Mouse (Mus musculus): ENCODE data around the gene Eea1.

Eea1 gene

DNA sequence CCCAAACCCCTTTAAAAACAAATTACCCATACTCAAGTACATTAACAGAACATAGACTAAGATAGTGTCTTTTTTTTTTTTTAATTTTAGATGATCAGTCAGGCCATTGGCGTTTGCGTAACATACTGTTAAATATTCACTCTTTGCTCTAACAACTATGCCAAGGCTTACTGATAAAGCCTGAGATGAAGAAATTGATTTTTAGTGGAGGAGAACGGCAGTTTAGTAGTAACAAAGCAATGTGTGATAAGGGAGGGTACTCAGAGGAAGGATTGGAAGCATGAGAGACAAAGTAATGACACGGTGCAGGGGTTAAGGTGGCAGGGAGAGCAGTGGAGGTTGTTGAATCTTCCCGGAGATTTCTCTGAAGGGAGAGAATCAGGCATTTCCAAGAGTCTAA lies 9.7 kb downstream of the Eea1 start:
- no peak for DNase-seq

DNA sequence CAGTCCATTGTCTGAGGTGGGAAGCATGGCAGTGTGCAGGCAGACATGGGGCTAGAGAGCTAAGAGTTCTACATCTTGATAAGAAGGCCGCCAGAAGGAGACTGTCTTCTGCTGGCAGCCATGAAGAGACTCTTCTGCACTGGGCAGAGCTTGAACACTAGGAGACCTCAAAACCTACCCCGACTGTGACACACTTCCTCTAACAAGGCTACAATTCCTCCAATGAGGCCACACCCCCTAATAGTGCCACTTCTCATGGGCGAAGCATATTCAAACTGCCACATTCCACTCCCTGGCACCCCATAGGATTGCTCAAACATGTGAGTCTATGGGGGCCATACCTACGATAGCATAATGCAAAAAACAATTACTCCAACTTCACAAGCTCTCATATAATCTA lies 10.3 kb downstream of the Eea1 start:
- DNase-seq, result no peak

DNA sequence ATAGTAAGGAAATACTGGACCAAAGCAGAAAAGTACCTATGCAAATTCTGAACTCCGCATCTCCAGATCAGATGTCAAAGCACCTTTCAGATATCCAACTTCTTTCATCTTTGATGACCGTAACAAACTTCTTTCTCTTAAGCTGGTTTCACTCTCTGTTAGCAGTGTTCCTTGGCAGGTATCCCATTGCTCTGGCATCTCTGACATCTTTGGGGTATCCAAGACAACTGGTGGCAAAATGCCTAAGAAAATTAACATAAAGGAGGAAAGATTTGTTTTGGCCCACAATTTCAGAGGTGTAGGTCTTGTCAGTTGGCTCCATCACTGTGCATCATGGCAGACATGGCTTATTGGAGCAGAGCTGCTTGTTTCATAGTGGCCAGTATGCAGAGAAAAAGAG lies 10.9 kb downstream of the Eea1 start:
- DNase-seq, result no peak

DNA sequence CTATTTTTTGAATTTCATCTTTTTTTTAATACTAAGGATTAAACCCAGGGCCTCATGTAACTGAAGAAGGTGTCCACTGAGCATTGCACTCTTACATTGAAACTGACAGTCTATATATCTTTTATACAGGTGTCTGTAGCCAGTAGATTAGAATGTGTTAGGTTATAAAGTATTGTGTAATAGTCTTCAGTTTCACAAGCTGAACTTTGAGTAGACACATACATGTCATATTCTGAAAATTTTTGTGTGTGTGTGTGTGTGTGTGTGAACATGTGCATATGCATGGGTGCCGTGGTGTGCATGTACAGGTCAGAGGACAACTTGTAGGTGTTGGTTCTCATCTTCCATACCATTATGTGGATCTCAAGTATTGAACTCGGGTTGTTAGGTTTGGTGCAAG lies 16.2 kb downstream of the Eea1 start:
- no peak for DNase-seq

DNA sequence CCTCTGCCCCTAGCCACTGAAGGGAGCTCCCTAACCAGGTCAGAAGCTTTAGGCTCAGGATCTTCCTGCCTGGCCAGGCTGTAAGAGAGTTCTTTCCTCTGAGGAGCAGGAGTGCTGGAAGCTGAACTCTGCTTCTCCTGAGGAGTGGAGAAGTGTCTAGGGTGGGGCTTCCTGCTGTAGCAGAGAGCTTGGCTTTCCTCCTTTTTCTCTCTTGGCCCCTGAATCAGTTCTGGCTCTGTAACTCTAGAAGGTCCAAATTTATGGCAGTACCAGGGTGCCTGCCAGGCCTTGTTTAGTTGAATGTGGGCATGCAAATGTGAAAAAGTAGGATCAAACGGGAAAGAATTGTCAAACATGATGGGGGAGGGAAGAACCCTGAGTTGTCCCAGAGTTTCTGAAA lies 17.1 kb downstream of the Eea1 start:
- DNase-seq, result no peak

DNA sequence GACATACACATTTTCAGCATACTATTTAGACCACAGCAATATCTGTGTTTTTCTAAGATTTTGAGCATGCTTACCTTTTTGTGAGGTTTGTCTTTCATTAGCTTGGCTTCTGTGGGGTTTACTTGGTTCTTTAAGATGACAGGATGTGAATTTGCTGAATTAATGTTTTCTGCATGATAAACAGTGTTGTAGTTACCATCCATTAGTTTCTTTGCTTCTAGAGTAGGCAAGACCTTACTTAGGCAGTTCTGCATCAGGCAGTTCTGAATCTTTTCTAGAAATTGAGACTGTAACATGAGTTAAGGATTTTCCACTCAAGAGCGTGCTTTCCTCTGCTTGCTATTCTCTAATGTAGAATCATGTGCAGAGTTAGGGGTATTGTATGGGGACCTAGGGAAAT lies 24.2 kb downstream of the Eea1 start:
- DNase-seq, result no peak

DNA sequence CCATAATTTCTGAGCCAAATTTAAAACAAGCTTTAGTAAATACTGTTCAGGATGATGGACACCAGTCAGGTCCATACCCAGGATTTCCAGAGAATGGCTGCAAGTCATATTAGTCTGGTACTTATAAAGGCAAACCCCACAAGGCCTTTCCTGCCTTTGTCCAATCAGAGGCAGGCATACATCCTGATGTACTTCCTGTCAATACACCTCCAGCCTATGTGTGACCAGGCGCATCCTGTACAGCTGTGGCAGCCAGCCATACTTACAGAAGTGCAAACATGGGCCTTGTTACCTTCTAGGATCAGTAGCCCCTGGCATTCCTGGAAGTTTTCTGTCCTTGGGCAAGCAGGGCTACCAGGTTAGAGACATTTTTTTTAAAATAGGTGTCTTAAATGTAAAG lies 29.2 kb downstream of the Eea1 start:
- DNase-seq, result no peak

DNA sequence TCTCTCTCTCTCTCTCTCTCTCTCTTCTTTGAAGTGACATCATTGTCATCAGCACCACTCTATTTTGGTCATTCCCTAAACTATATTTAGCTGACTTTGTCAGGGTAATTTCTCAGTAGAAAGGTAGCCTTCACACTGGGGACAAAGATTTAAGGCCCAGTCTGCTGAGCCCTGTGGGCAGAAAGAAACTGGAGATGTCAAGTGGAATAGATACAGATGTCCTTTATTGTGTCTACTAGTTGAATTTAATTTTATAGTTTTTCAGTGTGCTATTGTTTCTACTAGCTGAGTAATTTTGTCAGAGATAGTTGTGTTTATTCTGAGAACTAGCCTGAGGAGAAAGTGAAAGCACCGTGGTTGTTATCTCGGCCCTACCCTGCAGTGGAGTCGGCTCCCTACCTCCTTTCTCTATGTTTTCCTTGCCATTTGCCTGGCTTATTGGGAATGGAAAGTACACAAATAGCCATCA lies 30.3 kb downstream of the Eea1 start:
- no peak for DNase-seq

DNA sequence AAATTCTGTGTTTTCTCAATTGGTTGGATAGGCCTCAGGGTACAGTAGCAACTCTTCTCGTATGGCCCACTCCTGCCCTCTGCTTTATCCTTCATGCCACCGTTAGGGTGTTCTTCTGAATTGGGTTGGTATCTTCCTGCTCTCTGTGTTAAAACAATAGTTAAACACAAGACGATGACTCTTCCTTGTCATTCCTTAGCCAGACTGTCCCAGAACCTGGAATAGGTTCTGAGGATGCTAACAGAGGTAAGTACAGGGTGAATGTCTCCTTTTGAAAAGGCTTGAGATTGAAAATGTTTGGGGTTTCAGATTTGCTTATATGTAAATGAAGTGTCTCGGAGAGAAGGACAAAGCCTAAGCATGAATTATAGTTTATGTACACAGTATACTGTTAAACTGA lies 30.9 kb downstream of the Eea1 start:
- no peak for DNase-seq

DNA sequence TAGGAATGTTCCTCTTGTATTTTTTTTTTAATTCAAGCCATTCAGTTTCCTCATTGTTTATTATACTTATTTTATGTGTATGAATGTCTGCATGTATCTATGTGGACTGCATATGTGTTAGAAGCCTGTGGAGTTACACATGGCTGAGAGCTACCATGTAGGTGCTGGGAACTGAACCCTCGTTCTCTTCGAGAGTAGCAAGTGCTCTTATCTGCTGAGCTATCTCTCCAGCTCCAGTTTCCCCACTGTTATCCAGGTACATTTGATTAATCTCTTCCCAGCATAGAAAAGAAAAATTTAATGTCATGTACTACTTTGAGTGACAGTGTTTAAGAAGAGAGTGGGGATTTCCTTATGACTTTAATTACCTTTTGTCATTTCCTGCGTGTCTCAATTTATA lies 31.5 kb downstream of the Eea1 start:
- no peak for DNase-seq

DNA sequence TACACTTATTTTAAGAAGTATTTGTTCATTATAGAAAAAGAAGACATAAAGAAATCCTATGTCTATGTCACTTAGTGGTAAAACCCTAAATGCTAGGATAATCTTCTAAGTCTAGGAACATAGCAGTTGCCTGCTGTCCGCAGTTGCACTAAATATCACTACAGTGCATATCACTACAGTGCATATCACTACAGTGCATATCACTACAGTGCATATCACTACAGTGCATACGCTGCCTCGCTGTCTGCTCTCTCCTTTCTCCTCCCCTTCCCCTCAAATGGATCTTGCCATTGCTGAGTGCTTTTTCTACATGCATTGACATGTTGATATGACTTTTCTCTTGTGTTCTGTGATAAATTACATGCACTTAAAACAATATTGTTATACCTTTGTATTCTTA lies 34.0 kb downstream of the Eea1 start:
- DNase-seq, result no peak

DNA sequence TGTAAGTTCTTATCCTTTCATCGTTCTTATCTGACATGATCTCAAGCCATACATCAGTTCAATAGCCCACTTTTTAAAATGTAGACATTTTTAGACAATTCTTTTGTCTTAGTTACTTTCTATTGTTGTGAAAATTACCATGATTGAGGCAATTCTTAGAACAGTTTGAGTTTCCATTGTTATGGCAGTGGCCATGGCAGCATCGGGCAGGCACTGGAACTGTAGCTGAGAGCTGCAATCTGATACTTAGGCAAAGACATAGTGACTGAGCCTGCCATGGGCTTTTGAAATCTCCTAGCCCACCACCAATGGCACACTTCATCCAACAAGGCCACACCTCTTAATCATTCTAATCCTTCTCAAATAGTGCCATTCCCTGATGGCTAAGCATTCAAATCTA lies 36.3 kb downstream of the Eea1 start:
- no peak for DNase-seq

DNA sequence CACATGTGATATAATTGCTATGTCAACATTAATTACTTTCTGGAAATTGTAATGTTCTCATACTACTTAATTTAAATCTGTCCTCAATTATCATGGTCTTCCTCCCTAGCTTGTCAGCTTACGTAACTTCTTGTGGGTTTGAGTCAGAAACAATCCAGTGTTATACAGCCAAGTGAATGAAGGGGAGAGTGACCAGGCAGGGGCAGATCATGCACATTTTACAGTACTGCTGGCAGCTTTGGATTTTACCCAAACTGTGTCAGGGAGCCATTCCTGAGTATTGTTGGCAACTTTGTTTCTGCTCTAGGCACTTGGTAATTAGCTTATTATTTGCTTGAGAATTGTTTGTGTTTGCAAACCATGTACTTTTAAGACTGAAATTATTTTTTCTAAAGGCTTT lies 49.3 kb downstream of the Eea1 start:
- DNase-seq, result no peak

DNA sequence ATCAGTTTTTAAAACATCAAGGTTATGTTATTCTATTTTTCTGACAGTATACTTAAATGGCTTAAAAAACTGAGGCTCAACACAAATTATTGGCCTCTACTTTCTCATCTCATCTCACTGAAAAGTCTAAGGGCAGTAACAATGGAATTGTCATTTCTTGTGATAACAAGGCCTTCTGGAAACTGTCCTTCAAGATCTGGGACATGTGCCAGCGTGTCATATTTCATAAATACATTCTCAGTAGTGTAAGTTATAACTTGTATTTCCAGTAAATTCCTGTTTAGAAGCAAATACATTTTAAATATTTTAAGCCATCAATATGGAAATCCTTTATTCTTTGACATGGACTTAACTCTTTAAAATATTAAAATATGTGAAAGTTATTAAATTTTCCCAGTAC lies 50.7 kb downstream of the Eea1 start:
- no peak for DNase-seq

DNA sequence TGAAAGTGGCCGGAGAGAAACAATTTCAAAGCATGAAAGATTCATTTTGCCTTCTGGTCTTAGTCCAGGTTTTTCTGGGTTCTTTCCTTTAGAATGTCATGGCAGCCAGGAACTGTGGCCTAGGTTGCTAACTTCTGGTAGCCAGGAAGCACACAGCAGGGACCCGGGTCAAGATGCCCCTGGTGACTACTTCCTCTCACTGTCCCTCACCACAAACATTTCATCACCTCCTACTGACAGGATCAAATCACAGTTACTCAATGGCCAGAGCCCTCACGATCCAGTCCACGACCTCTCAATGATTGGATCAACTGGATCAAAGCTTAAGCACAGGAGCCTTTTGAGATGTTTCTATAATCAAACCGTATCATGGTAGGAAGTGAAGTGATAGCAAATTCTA lies 60.5 kb downstream of the Eea1 start:
- DNase-seq, result no peak

DNA sequence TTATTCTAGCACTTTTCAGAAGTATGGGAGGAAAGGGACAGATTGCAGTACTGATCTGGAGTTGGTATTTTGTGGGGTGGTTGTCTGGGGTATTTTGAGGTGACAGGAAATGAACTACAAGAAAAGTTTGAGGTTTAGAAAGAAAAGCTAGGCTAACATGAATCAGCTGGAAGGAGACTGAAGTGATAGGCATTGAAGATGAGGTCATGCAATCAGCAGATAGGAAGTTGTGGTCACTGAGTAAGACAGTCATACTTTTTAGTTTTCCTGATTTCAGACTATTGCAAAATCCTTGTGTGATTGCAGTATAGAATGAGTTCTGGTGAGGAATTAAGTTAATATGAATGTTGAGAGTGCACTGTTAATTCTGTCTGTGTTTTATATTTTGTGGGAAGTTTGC lies 75.3 kb downstream of the Eea1 start:
- DNase-seq, result no peak

DNA sequence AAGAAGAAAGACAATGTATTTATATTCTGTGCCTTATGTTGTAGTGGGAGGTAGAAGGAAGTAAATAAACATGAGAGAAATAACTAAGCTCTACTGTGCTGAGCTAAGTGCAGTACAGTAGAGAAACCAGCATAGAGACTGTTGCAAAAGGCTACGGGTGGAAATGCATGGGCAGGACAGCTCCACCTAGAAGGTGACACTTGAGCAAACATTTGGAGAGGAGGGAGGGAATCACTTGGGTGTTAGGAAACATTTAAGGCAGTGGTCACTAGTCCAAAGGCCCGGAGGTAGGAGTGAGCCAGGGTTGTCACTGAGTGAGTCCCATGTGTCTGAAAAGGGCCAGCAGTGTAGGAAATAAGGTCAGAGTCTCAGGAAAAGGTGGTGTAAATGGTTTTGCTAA lies 77.0 kb downstream of the Eea1 start:
- no peak for DNase-seq

DNA sequence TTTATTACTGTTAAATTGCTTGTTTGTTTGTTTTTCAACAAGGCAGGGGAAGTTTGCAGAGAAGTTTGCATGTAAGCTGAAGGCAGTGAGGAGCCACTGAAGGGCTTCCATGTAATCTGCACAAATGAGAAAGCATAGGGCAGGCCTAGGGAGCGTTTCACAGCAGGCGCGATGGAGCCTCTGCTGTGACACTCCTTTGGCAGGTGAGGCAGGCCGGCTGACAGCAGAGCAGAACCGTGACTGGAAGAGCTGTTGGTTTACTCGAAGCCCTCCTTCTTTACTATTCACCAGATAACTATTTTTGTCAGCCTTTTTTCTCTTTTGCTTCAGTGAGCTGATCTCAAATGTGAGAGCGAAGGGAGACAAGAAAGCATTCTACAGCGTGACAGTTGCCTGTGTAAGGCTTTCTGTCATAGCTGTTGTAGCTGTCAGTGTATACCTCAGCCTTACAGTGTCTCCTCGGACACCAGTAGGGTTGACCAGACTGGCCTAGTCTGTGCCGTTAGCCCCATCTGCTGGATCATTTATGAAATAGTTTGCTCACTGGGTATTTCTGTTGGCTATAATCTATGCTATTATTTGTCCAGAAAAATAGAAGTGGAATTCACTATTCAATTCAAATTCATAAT lies 93.0 kb downstream of the Eea1 start:
- peak; percentile 16 for DNase-seq

DNA sequence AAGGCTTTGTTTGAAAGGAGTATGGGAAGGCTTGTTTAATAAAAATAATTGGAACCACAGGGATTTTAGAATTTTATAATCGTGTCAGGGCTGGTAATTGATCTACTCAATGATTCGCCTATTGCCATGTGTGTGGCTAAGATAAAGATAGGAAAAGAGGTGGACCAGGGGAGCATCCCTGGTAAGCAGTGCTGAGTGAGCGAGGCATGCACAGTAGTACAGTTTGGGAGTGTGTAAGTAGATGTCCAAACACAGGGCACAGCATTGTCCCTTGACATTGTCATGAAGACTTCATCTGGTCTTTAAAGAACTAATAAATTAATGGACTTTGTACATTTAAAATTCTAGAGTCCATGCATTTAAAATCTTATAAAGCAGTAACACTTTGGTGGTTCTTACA lies 93.7 kb downstream of the Eea1 start:
- DNase-seq, result no peak

DNA sequence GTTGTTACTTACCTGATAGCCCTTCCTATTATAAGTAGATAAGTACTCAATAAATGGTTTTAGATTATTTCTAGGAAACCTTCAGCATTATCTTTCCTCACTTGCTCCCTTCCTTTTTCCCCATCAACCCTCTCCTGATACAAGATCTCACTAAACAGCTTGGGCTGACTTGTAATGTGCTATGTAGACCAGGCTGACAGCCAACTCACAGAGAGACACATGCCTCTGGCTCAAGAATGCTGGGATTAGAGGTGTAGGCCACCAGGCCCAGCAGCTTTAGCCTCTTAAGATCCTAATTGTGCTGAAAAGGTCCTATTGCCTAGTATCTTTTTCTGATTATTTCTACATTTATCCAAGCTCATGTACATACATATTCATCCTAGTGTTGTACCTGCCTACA lies 95.5 kb downstream of the Eea1 start:
- no peak for DNase-seq

DNA sequence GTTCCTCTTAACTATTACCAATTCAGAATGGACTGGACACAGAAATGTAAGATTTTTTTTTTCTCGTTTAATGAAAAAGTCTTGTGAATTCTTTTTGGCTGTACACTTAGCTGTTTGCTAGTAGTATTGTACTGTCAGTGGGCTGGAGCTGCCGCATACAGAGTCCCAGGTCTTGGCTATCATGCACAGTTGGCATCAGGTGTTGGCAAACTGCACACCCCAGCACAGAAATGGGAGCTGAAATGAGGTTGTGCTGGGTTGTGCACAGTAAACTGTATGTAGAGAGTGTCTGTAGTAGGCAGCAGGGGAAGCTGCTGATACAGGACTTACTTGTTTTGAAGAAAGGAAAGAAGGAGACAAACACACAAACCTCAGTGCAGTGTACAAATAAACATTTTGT lies 103.8 kb downstream of the Eea1 start:
- DNase-seq, result no peak

DNA sequence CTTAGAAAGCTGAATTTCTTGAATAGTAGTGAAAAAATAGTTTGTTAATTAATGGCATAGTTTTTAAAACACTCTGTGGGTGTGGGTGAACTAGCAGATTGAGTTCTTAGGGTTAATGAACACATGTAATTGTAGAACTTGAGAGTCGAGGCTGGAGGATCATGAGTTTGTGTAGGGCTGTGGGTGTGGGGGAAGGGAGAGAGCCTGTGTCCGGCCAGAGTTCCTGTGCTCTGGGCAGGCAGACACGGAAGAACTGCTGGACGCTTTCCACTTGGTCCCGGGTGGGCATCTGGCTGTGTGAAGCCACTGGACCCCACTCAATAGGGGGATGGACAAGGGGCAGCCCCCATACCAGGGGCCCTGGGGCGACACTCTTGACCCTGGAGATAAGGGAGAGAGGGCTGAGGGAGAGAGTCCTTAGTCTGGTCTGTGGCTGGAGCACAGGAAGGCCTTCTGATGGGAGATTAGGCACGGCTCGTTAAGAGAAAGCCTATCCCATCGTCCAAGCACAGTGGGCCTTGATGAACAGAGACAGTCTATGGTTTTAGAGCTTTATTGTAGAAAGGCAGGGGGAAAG lies 107.6 kb downstream of the Eea1 start:
- DNase-seq, result no peak

DNA sequence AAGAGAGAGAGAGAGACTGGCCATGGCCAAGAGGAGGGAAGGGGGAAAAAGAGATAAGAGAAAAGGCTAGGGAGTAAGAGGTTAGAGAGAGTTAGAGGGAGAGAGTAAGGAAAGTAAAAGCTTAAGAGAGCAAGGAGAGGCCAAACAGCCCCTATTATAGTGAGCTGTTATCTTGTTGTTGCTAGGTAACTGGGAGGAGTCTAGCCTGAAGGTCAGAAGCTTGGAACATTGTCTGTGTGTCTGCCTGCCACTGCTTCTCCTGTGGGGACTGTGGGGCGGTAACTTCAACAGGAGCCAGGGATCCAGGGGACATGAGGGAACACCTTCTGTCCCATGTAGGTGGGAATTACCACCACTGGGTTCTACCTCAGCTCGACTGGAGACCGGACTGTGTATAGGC lies 108.1 kb downstream of the Eea1 start:
- DNase-seq, result no peak

DNA sequence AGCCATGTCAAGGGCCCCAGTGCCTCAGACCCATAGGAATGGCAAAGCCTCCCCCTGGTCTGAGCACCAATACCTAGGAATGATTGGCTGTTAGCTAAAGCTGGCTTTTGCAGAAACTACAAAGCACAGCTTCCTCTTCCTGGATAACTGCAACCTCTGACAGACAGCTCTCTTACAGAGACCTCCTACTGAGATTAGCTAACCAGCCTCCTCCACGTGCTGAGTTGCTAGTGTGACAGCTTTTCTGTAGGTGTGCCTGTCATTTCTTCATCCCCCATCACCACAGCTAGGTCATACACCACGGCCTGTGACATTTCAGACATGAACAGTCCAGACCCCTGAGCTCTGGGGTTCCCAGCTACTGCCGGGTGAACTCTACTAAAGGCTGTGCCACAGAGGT lies 126.9 kb downstream of the Eea1 start:
- no peak for DNase-seq

DNA sequence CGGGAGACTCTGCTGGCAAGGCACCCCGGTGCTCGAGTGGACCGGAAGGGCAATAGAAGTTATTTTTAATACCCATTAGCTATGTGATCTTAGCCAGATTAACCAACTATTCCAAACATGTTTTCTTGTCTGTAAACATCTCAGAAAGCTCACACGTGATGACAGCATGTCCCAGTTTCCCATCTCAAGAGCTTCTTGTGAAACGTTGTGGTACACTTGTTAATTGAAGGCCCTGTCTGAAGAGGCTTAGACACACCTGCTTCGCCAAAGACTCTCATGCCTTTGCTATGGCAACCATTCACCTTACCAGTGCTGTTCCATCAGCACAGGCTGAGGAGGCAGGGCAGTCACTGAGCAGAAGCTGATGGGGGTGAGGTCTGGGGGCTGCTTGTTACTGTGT lies 133.9 kb downstream of the Eea1 start:
- DNase-seq, result no peak

DNA sequence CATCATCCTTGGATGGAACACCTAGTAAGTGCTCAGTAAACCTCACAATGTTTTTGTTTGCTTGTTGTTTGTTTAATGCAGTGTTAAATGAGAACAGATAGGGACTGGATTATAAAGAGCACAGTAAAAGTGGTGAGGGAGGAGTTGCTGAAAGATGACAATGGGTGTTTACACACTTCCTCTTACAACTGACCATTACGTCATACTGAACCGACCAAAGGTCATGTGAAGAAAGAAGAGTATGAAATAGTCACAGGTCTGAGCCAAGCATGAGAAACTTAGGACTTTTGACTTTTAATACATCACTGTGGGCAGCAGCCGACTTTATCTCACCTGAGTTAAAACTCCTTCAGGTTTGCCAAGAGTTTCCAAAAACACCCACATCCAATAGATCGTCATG lies 135.0 kb downstream of the Eea1 start:
- no peak for DNase-seq
